Mouse (Mus musculus) adrenal gland, adult (tissue): ENCODE data around the gene Gadd45g.
A peak's percentile ranks its signal among the peaks of the same experiment; 100 is the strongest.

Experiments used
- DNase-seq, 2 experiments: peaks; one replicate each; pipeline ENCODE4 v3.0.0; 2022 to 2023; ENCODE audit warnings: low spot score in 1 of 2; ENCODE audit not compliant: inconsistent age in 2 of 2

The Gadd45g gene

GRCm38 (mm10) chr13:51850565-51850964, 4.1 kb downstream of the Gadd45g start:
- no peak for DNase-seq

GRCm38 (mm10) chr13:51852560-51853190, 6.2 kb downstream of the Gadd45g start:
- peak; percentile 38 to 72 for DNase-seq

DNA sequence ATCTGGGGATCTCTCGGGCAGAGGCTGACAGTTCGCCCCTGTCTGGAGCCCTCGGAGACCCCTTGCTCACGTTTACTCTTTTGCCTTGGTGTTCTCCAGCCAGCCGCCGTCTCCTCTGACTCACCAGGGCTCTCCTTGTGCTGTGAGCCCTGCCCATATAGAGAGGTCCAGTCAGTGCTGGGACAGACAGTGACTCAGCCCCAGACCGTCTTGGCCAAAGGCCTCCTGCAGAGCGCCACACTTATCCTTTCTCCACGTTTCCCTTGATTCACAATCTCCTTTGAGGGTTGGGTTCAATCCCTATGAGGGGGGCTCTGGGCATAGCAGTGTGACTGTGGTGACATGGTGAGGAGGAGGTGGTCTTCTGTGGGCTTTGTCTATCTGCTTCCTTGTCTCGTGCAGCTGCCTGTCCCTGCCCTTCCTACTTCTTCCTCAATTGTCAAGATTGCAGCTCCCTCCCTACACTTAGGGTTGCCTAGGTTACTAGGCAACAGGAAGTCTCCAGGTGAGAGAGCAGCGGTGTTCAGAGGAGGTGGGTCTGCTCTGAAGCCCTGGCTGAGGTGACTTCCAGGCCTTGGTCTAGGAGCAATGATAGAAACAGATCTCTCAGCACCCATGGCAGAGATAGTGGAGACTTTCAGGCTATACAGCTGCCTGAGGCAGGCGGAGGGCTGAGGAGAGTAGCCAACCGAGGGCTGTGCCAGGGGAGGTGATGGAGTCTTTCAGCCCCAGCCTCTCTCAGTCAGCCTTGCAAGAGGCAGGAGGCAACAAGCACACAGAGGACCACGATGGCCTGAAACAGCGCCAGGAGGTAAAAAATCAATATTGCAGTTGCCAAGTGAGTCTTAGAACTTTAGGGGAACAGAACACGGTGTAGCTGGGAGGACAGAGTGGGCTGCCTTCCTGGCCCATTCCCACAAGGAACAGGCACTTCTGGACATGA, 7.1 kb downstream of the Gadd45g start:
- peak; percentile 90 to 91 for DNase-seq

GRCm38 (mm10) chr13:51855584-51855983, 9.1 kb downstream of the Gadd45g start:
- no peak for DNase-seq

- peak in 1 of 2 experiments; percentile 37 for DNase-seq
These were observed 10.7 kb downstream of the Gadd45g start for GRCm38 (mm10) chr13:51857156-51857555.

DNA sequence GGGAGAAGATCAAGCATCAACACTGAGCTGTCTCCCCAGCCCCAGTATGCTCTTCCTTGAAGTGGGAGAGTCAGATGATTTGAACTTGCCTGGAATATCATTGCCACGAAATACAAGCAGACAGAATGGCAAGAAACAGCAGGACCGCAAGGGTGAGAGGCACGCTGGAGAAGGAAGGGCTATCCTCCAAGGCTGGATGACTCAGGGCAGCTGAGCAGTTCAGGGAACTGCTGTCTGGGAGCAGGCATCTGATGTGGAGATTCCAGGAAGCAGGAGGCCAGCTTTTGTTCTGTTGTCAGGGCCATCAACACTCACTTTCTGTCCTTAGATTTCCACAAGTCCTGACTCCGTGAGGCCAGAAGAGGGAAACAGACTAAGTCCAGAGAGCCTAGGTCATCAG, 12.0 kb downstream of the Gadd45g start:
- peak; percentile 73 to 85 for DNase-seq

GRCm38 (mm10) chr13:51859174-51859573, 12.7 kb downstream of the Gadd45g start:
- DNase-seq, result no peak

GRCm38 (mm10) chr13:51859798-51860197, 13.3 kb downstream of the Gadd45g start:
- DNase-seq, result no peak

DNA sequence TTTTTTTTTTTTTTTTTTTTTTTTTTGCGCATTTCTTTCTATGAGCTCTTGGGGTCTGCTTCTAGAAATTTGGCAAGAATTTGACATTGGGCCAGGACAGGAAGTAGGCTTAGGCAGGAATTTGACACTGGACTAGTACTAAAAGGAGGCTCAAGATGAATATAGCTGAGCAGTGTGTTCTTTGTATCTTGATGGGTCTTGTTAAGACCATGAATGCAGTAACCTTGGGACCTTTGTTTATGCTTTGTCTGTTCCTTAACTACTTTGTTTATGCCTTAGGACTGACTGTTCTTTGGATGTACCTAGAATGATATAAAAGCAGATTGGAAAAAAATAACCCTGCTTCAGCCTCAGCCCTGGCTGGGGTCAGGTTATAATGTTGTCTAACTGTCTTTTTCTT, 16.3 kb downstream of the Gadd45g start:
- DNase-seq, result no peak

GRCm38 (mm10) chr13:51866151-51866659, 19.7 kb downstream of the Gadd45g start:
- peak; percentile 29 to 61 for DNase-seq

DNA sequence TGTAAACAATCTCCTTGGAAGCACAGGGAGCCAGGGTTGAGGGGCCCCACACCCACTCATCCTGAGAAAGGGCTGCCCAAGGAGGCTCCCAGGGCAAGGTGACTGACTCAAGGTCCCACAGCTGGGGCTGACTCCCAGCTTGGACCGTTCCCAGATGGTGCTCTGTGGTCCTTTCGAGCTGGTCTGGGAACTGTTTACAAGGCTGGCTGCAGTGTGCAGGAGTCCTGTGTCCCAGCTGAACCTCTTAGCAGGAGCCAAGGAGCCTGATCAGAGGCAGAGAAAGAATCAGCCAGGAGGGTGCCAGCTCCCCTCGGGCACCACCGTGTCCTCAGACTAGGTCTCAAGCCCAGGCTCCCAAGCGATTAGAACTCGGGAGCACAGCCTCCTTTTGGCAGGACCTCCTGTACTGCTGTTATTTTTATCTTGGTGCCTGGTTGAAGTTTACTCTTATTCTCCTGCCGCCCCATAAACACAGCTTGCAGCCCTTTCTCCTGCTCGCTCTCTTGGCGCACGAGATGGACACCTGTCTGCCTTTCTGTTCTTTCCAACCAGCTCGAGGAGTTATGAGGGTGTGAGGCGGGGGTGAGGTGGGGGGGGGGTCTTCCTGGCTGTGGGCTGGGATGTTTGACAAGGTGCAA, 22.1 kb downstream of the Gadd45g start:
- DNase-seq, result peak; percentile 57 to 87

- no peak for DNase-seq
These were observed 22.6 kb downstream of the Gadd45g start for GRCm38 (mm10) chr13:51869129-51869491.

GRCm38 (mm10) chr13:51871148-51871547, 24.7 kb downstream of the Gadd45g start:
- DNase-seq, result peak in 1 of 2 experiments; percentile 67

- DNase-seq, result peak in 1 of 2 experiments; percentile 68
These were observed 25.9 kb downstream of the Gadd45g start for GRCm38 (mm10) chr13:51872252-51872962.

DNA sequence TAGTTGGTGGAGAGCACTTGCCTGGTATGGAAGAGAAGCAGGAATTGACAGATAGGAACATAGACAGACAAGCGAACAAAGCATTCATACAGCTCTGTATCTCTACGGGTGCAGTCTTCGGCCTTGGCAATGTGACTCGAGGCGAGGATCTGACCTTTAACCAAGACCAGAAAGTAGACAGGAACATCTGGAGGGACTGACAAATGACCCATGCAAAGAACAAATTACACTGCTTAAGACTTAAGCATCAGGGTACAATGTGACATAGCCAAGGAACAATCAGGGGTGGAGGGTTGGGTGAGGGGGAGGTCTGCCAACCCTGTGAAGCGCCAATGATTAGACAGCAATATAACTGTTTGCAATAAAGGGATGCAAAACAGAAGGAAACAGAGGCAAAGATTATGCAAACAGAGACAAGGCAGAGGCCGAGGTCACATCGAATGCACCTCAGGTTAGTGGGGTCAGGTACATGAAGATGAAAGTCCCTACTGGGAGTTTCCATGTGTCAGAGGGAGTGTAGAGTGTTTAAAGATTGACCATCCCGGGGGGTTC, 26.6 kb downstream of the Gadd45g start:
- DNase-seq, result no peak

DNA sequence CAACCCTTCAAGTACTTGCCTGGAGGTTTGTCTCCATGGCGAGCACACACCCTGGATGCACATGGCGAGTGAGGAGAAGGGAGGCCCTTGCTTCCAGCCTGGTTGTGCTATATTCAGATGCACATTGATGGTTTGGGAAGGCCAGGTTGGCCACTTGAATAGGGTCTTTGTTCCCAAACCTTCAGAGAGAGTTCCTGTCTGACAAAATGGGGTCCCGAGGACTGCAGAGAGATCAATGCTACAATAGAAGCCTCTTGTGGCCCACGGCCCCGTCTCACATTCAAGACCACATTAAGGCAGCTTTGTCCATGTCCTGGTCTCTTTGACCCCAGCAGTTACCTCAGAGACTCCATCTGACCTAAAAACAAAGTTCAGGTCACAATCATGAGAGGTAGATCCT, 27.3 kb downstream of the Gadd45g start:
- no peak for DNase-seq

- no peak for DNase-seq
These were observed 29.7 kb downstream of the Gadd45g start for GRCm38 (mm10) chr13:51876131-51876530.

- DNase-seq, result peak; percentile 31 to 55
These were observed 32.3 kb downstream of the Gadd45g start for GRCm38 (mm10) chr13:51878806-51879205.

- no peak for DNase-seq
These were observed 33.1 kb downstream of the Gadd45g start for GRCm38 (mm10) chr13:51879571-51879970.

GRCm38 (mm10) chr13:51880019-51880418, 33.5 kb downstream of the Gadd45g start:
- DNase-seq, result no peak
